Mouse (Mus musculus): ENCODE measurements around the gene Dtnb. TPM values are rescaled to one million over a fixed set of nuclear protein-coding genes. Genes with fewer than 3 reads are reported as not detected.

The Dtnb gene
- polyA plus RNA-seq, 1 experiment from 2014 or later, result 41.6 TPM

GRCm38 (mm10) chr12:3773643-3774042 is 201.5 kb downstream of the Dtnb start:
- Histone ChIP-seq H3K27me3 (no peaks in the 10 kb centered on the region), H3K27ac (no peak overlapping the region), H3K36me3 (replicated peaks) (peaks cover 2% of the 10 kb centered on the region; the same call in 1 of the 2 replicates), H3K9ac (no peak overlapping the region), H3K4me1 (no peaks in the 10 kb centered on the region), H3K4me2 (no peak overlapping the region), H3K9me3 (no peaks in the 10 kb centered on the region), H3K4me3 (replicated peaks) (no peak overlapping the region)
- 84% methylated on average over 3 of the region's 3 CpGs for WGBS
- no peak for ATAC-seq (ENCODE audit: low FRiP score)

- no peaks in the 10 kb centered on the region for H3K27me3 ChIP-seq
- H3K4me1 ChIP-seq, result peaks cover 14% of the 10 kb centered on the region
- peaks cover 2% of the 10 kb centered on the region; the same call in 1 of the 2 replicates for H3K36me3 ChIP-seq (replicated peaks)
- 93% methylated on average over 2 of the region's 2 CpGs for WGBS
- no peak overlapping the region for H3K4me2 ChIP-seq
- no peaks in the 10 kb centered on the region for H3K9me3 ChIP-seq
- no peak overlapping the region for H3K9ac ChIP-seq
- ATAC-seq (ENCODE audit: low FRiP score), result no peak
- no peak overlapping the region for H3K4me3 ChIP-seq (replicated peaks)
- no peak overlapping the region for H3K27ac ChIP-seq
These were observed 203.8 kb downstream of the Dtnb start for GRCm38 (mm10) chr12:3776015-3776414.

GRCm38 (mm10) chr12:3777682-3778081 is 205.5 kb downstream of the Dtnb start:
- no peaks in the 10 kb centered on the region for H3K9me3 ChIP-seq
- WGBS, result 92% methylated on average over 5 of the region's 5 CpGs
- H3K4me2 ChIP-seq, result no peak overlapping the region
- no peaks in the 10 kb centered on the region; the same call in 1 of the 2 replicates for H3K36me3 ChIP-seq (replicated peaks)
- no peak overlapping the region for H3K4me3 ChIP-seq (replicated peaks)
- H3K27me3 ChIP-seq, result no peaks in the 10 kb centered on the region
- ATAC-seq (ENCODE audit: low FRiP score), result no peak
- H3K4me1 ChIP-seq, result peaks cover 20% of the 10 kb centered on the region
- H3K27ac ChIP-seq, result no peak overlapping the region
- no peak overlapping the region for H3K9ac ChIP-seq

- Histone ChIP-seq H3K4me2 (no peak overlapping the region), H3K27ac (no peak overlapping the region), H3K4me1 (peaks cover 26% of the 10 kb centered on the region), H3K4me3 (replicated peaks) (no peak overlapping the region), H3K9ac (no peak overlapping the region), H3K27me3 (no peaks in the 10 kb centered on the region), H3K36me3 (replicated peaks) (no peaks in the 10 kb centered on the region; the same call in 1 of the 2 replicates), H3K9me3 (no peaks in the 10 kb centered on the region)
- 83% methylated on average over 6 of the region's 6 CpGs for WGBS
- no peak for ATAC-seq (ENCODE audit: low FRiP score)
These were observed 206.1 kb downstream of the Dtnb start for GRCm38 (mm10) chr12:3778286-3778685.

- 96% methylated on average over 2 of the region's 2 CpGs for WGBS
- Histone ChIP-seq H3K27me3 (0 out of 2 replicates have a peak, but pooled peaks cover 5% of the 10 kb centered on the region), H3K4me2 (no peak overlapping the region), H3K36me3 (replicated peaks) (no peaks in the 10 kb centered on the region; the same call in 1 of the 2 replicates), H3K27ac (no peak overlapping the region), H3K4me3 (replicated peaks) (no peak overlapping the region), H3K4me1 (peaks cover 37% of the 10 kb centered on the region), H3K9me3 (no peaks in the 10 kb centered on the region), H3K9ac (no peak overlapping the region)
- no peak for ATAC-seq (ENCODE audit: low FRiP score)
These were observed 207.5 kb downstream of the Dtnb start for GRCm38 (mm10) chr12:3779639-3780038.

GRCm38 (mm10) chr12:3780405-3780891 is 208.3 kb downstream of the Dtnb start:
- Histone ChIP-seq H3K27me3 (peaks cover 12% of the 10 kb centered on the region; the same call in 1 of the 2 replicates), H3K27ac (peak overlapping the region; percentile 43; the same call in 1 of the 2 replicates), H3K4me3 (replicated peaks) (no peak overlapping the region), H3K9me3 (no peaks in the 10 kb centered on the region), H3K4me2 (no peak overlapping the region), H3K9ac (peak overlapping the region; percentile 25; the same call in 1 of the 2 replicates), H3K36me3 (replicated peaks) (no peaks in the 10 kb centered on the region; the same call in 1 of the 2 replicates), H3K4me1 (peaks cover 37% of the 10 kb centered on the region)
- WGBS, result 21% methylated on average over 8 of the region's 8 CpGs
- peak; percentile 61 for ATAC-seq (ENCODE audit: low FRiP score)

GRCm38 (mm10) chr12:3780931-3781471 is 208.8 kb downstream of the Dtnb start:
- H3K27me3 ChIP-seq, result peaks cover 17% of the 10 kb centered on the region
- peaks cover 37% of the 10 kb centered on the region for H3K4me1 ChIP-seq
- WGBS, result 44% methylated on average over 7 of the region's 7 CpGs
- no peaks in the 10 kb centered on the region; the same call in 1 of the 2 replicates for H3K36me3 ChIP-seq (replicated peaks)
- H3K9ac ChIP-seq, result no peak overlapping the region
- peak overlapping the region; percentile 43 for H3K27ac ChIP-seq
- ATAC-seq (ENCODE audit: low FRiP score), result peak; percentile 31; the same call in 1 of the 2 replicates
- no peak overlapping the region for H3K4me3 ChIP-seq (replicated peaks)
- H3K4me2 ChIP-seq, result no peak overlapping the region
- H3K9me3 ChIP-seq, result no peaks in the 10 kb centered on the region

GRCm38 (mm10) chr12:3781482-3781881 is 209.3 kb downstream of the Dtnb start:
- ATAC-seq (ENCODE audit: low FRiP score), result peak; percentile 76; the same call in 1 of the 2 replicates
- H3K4me3 ChIP-seq (replicated peaks), result no peak overlapping the region
- H3K4me1 ChIP-seq, result peaks cover 37% of the 10 kb centered on the region
- H3K36me3 ChIP-seq (replicated peaks), result no peaks in the 10 kb centered on the region
- no peak overlapping the region for H3K9ac ChIP-seq
- 11% methylated on average over 8 of the region's 8 CpGs for WGBS
- H3K9me3 ChIP-seq, result no peaks in the 10 kb centered on the region
- peaks cover 21% of the 10 kb centered on the region for H3K27me3 ChIP-seq
- H3K4me2 ChIP-seq, result no peak overlapping the region
- peak overlapping the region; percentile 43 for H3K27ac ChIP-seq

GRCm38 (mm10) chr12:3783196-3783825 is 211.1 kb downstream of the Dtnb start:
- peaks cover 29% of the 10 kb centered on the region for H3K27me3 ChIP-seq
- H3K36me3 ChIP-seq (replicated peaks), result no peaks in the 10 kb centered on the region
- H3K4me2 ChIP-seq, result no peak overlapping the region
- H3K27ac ChIP-seq, result peak overlapping the region; percentile 42; the same call in 1 of the 2 replicates
- no peaks in the 10 kb centered on the region for H3K9me3 ChIP-seq
- ATAC-seq (ENCODE audit: low FRiP score), result peak; percentile 30; the same call in 1 of the 2 replicates
- H3K9ac ChIP-seq, result no peak overlapping the region
- H3K4me1 ChIP-seq, result peaks cover 53% of the 10 kb centered on the region
- H3K4me3 ChIP-seq (replicated peaks), result no peak overlapping the region
- 42% methylated on average over 3 of the region's 3 CpGs for WGBS

- 73% methylated on average over 2 of the region's 2 CpGs for WGBS
- Histone ChIP-seq H3K4me1 (peaks cover 58% of the 10 kb centered on the region), H3K9ac (no peak overlapping the region), H3K4me2 (no peak overlapping the region), H3K9me3 (no peaks in the 10 kb centered on the region), H3K36me3 (replicated peaks) (no peaks in the 10 kb centered on the region), H3K27ac (no peak overlapping the region), H3K27me3 (peaks cover 29% of the 10 kb centered on the region), H3K4me3 (replicated peaks) (no peak overlapping the region)
- ATAC-seq (ENCODE audit: low FRiP score), result no peak
These were observed 212.1 kb downstream of the Dtnb start for GRCm38 (mm10) chr12:3784258-3784657.

- Histone ChIP-seq H3K4me2 (no peak overlapping the region), H3K36me3 (replicated peaks) (no peaks in the 10 kb centered on the region), H3K27ac (no peak overlapping the region), H3K9ac (no peak overlapping the region), H3K4me3 (replicated peaks) (no peak overlapping the region), H3K9me3 (no peaks in the 10 kb centered on the region), H3K27me3 (peaks cover 34% of the 10 kb centered on the region), H3K4me1 (peaks cover 56% of the 10 kb centered on the region)
- no peak for ATAC-seq (ENCODE audit: low FRiP score)
- 80% methylated on average over 4 of the region's 4 CpGs for WGBS
These were observed 212.5 kb downstream of the Dtnb start for GRCm38 (mm10) chr12:3784729-3785128.

GRCm38 (mm10) chr12:3787041-3787440 is 214.9 kb downstream of the Dtnb start:
- 26% methylated on average over 3 of the region's 3 CpGs for WGBS
- Histone ChIP-seq H3K4me1 (peaks cover 39% of the 10 kb centered on the region), H3K27ac (no peak overlapping the region), H3K36me3 (replicated peaks) (no peaks in the 10 kb centered on the region), H3K9me3 (no peaks in the 10 kb centered on the region), H3K4me3 (replicated peaks) (no peak overlapping the region), H3K9ac (no peak overlapping the region), H3K27me3 (peaks cover 40% of the 10 kb centered on the region), H3K4me2 (no peak overlapping the region)
- no peak for ATAC-seq (ENCODE audit: low FRiP score)

Data from forebrain, embryonic 12.5 days (tissue).